Mouse (Mus musculus) embryo, embryonic 11.5 days (tissue): ENCODE measurements at regions not wholly inside any gene's neighbourhood (a gene's known extent, or its start where the extent isn't known, plus 50 kb on each side); places are given as distances from the start of the nearest gene placed in this dataset.

ENCODE experiments used
- DNase-seq: peaks from one replicate; pipeline ENCODE4 v3.0.0-alpha.2; 2012; ENCODE audit warnings: low read depth, low spot score

DNA sequence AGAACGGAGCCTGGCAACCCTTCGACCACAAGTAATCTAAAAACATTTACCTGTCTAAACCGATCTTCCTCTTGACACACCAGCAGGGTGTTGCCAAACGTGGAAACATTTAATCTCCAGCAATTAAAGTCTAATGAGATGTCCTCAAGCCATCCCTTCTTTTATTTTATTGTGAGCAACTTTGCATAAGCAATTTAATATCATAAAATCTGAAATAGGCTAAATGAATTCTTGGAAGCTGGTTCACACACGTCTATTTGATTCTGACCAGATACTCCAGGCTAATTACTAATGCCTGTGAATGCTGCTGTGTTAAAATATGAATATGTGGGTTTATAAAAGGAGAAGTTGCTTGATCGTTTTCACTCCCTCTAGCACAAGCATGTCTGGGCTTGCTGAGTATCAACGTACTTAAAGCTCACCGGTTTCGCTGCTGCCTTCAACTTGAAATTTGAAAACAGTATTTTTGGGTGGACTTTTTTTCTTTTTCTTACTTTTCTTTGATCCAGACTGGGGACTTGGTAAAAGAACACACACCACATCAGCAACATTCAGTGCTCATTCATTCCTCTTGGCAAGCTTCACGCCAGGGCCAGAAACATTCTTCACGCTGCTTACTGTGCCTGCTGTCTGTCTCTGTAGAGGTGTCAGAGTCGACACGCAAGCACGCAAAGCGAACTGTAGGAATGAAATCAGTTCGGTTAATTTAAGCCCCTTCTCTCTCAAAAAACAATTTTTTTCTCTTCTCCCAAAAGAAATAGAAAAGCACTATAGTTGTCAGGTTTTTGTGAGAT, 194.4 kb downstream of the Npr3 start:
- DNase-seq: no peak

DNA sequence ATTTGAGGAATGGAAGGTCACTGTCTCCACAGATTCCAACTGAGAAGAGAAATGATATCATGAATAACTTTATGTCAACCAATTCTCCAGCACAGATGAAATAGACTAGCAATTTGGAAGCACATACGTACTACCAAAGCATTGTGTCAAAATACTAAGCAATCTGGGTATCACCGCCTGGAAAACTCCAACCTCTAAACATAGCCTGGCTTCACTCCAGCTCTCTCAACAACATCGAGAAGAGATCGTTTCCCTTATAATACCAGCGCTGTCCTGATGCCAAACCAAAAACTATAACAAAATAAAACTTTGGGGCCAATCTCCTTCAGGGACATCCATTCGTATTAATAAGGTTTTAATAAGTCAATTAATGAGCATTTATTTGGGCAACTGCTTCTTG, 205.8 kb downstream of the Npr3 start:
- no peak for DNase-seq

DNA sequence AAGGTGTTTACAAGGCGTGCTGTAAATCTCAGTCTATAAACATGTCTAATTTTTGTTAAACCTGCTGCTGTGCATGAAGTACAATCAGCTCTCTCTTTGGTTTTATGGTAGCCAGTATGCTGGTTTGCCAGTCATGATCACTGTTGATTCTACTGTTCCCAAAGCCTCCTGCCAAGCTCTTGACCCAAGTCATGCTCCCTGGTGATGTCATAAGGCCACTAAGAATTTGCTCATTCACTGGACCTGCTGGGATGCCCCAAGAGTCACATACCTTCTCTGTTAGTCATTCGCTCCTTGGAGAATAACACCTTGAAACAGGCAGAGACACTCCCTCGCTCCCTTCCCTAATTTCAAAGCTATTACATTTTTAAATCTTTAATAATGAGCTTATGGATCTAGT, 207.2 kb downstream of the Npr3 start:
- peak; percentile 4 for DNase-seq

DNA sequence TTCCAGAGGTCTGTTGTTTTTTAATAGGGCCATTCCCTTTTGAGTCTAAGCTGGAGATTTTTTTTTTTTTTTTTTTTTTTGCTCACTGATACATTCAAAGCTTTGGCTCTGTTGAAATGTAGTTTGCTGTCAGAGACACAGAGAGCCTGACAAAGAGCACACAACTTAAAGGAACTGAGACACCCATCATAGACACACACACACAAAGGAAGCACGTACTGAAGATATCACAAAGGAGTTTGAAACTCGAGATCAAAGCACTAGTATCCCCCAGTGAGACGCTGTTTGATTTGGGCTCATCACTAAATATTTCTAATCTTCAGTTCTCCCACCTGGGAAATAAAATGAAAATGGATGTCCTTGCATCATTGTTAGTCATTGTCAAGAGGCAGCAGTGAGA, 210.0 kb downstream of the Npr3 start:
- DNase-seq: no peak

DNA sequence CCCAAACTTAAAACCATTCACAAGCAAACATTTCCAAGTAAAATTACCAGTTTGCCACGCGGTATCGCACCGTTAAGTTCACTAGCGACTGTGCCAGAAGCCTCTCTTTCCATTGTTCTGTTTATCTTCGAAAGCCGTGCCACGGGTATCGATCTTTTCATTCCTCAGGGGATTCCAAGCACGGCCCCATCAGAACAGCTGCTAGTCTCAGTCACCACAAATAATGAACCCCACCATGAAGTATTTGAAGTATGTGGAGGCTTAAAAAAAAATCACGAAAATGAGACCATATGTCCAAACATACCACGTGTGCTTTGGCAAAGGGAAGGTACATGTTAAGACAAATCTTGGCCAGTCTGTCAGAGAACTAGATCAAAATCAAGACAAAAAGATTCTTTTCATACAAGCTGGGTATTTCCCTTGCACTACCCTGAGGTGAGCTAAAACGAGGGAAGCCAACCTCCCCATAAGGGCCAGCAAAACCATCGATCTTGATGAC, 213.3 kb downstream of the Npr3 start:
- DNase-seq: peak; percentile 5

DNA sequence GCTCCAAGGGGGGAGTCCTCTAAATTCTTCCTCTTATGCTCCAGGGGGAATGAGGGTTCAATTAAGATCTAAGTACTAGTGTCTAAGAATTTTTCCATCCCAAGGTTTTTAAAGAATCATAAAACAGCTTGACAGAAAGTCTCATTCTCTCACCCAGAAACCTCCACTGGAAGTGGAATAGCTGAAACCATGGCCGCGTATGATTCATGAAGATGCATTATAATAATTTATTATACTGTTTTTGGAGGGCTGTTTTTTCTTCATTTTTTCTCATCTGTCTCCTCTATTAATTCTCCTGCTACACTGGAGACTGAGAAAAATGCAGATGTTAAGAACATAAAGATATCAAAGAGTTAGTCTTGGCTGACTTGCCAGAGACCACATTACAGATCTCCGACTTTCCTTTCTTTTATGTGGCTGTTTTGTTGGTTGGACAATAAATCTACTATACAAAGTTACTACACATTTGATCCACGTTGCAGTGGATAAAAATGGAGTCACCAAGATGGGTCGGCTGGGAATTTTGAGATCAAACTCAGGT, 242.2 kb downstream of the Npr3 start:
- no peak for DNase-seq

DNA sequence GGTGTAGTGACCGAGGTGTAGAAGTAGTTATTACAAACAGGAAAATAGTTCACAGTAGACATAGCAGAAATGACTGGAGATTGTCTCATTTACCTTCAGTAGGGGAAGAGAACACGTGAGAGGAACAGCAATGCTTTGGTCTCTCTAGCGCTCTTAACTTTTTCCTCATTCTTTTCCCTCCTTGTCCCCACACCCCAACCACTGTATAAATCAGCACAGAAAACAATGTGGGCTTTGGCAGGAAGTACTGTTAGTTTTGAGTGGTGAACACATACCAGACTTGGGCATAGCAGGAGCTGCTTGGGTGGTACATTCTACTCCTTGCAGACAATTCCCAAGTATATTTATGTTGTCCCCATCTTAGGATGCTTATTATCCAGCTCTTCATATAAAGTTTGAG, 251.9 kb downstream of the Npr3 start:
- no peak for DNase-seq

DNA sequence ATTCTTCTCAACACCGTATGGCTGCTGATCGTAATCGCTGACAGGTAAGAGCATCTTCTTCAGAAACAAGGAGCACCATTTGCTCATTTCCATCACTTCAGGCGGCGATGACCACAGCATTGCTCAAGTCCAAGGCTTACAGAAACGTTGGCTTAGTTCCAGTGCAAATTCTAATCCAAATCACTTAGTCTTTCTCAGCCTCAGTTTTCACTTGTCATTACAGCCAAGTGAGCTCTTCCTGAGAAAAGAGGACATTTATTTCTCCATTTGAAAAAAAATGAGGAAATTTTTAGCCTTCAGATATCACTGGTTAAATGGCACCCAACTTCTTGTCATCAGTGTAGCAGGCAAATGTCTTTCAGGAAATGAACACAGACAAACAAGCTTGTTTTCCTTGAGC, 246.8 kb upstream of the Tars start:
- no peak for DNase-seq

DNA sequence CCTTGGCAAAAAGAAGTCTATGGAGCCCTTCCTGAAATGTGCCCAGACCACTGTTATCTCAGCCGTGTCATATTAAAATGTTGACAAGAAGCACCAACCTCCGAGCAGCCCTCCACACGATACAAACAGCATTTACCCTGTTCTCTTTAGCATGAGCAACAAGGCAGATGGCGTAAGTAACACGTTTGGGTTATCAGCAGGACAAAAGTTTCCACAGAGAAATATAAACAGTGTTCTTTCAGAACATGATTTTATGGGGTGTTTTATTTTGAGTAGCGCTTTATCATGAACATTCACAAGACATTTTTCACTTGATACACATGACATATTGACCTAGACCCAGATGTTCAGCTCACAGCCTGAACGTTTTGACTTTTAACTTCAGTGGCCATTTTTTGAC, 245.3 kb upstream of the Tars start:
- DNase-seq: no peak

DNA sequence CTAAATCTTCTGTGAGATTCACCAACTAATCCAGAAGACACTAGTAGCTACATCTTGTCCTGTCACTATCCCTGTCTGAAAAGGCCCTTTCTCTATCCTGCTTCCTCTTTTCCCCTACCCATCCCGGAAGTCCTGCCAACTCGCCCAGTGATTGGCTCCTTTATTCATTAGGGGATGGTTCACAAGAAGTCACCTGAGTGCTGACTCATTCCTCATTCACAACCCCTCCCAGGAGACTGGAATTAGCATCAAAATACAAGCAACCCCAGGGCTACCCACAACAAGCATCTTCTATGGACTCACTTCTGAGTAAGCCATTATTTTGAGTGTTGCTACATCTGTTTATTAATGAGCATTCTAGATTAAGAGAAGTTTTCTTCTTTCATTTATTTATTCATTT, 231.2 kb upstream of the Tars start:
- no peak for DNase-seq

DNA sequence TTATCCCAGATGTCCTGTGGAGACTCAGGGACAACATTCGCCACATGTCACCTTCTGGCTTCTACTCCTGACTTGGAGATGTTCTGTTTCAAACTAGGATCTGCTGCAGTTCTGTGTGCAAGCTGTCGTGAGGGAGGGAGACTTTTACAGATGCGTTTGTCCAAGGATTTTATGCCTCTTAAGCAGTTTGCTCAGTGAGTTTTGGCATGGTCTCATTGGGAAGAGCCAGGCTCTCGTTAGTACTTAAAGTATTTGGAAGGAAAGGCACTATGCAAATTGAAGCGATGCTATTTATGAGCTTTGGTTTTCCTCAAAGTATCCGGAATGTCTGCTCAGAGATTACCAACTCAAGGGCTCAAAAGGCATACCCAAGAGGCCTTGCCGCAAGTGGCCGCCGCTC, 227.0 kb upstream of the Tars start:
- DNase-seq: no peak

DNA sequence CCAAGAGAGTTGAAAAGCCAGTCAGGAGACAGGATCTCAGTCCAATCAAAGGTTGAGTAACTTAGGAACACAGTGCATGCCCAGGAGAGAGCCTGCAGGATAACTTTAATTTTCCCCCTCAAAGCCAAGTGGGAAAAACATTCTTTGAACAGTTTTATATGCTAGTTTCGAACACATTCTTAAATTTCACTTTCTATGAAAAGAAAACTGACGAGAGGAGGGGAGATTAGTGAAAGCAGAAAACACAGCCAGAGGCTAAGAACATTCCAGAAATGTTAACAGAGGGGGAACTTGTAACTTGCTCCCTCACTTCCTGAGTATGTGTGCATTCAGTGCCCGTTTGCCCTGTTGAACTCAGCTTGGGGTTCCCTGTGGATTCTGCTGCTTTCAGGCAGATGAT, 213.0 kb upstream of the Tars start:
- no peak for DNase-seq

DNA sequence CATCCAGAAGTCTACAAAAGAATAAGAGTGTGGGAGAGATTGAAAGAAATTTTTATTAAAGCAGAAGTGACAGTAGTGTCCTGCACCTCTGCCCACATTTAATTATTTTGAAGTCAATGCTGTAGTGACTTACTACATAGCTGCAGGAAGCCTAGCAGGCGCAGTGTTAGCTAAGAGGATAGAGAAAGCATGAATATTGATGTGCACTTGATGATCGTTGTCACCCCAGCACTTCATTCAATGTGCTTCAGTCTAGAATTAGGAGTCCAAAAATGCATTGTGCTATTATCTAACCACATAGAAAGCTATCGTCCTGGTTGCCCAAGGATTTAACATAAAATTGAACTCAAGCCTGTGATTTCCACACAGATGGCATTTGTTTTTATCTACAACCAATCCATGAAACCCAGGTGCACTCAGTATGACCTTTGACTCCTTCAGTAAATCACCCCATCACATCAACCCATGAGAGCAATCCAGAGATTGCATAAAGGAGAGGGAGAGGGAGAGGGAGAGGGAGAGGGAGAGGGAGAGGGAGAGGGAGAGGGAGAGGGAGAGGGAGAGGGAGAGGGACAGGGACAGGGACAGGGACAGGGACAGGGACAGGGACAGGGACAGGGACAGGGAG, 210.7 kb upstream of the Tars start:
- DNase-seq: no peak

DNA sequence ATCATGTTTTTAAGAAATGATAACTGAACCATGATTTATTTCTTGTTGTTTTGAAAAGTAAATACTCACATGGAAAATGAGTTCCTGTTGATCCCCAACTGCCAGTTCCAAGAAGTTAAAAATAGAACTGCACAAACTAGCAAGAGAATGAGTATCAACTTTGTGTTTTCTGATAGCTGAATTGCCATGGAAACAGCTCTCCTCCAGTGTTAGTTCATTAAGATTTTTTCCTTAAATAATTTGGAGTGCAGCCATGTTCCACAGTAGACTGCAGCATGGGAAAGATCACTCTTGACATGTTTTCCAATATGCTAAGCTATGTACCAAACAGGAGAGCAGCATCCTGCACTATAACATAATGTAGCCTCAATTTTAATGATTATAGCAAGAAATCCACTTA, 208.0 kb upstream of the Tars start:
- DNase-seq: no peak

DNA sequence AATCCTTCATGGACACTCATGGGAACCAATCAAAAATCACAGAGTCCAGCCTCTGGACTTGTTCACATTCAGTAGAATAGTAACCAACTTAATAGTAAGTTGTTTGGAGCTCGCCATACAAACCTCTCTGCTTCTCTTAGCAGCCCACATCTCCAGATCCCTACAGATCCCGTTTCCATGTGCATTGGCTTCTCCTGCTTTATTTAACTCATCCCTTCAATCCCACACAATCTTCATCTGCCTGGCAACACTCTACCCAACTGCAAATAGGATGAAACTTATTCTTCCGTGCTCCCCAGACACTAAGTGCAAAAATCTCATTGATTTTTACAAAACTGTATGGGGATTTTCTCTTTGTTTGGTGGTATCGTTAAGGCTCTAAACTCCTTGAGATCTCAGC, 206.2 kb upstream of the Tars start:
- DNase-seq: no peak

DNA sequence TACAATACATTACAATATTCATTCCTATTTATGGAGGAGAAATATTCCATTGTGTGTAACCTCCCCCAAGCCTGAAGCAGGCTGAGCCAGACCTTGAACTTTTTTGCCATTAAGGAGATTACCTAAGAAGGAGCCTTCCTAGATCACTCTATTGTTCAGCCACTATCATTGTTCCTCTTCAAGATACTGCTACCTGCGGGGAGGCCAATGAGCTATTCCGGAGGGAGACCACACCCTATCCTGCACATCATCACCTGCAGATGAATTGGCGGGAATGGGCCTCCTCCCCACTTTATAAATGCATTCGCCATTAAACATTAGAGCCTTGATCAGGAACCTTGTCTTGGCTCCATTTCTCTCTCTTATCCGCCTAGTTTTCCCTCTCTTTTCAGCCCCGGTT, 197.6 kb upstream of the Tars start:
- DNase-seq: no peak

DNA sequence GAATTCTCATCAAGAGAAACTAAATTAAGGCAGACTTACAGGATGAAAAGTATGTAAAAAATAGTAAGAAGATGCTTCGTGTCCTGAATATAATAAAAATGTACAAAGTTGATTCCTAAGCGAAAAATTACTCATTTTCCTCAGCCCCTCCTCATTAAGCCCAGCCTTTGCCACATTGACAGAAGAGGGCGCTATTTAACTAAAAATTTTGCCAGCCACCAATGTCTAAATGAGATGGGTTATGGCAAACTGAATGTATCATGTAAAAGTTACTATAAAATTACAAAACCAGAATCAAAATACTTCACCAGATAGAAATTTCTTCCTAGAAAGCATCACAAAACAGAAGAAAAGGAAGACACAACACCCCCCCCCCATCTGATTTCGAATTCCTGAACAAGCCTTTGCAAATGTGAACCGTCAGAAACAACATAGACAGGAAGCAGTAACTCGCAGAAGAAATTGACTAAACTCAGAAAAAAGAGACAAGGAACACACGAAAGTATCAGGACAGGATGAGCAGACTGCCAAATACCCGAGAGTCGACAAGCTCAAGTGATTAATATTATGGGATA, 191.2 kb upstream of the Tars start:
- peak; percentile 17 for DNase-seq

DNA sequence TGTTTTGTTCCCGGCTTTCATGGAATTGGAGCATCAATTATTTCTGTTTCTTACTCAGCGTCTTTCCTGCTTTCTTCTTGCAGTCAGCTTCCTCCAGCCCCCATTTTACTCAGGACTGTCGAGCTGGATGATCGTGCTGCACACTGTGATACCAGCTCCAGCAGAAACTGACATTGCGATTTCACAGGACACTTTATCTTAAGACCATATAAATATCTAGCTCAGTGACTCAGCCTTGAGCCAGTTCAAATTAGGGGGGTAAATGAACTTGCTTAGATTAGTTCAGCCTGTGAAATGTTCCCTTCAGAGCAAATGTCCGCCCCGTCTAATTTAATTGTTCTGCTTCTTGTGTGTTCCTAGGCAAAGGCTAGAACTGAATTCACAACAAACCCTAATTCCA, 190.3 kb upstream of the Tars start:
- no peak for DNase-seq

DNA sequence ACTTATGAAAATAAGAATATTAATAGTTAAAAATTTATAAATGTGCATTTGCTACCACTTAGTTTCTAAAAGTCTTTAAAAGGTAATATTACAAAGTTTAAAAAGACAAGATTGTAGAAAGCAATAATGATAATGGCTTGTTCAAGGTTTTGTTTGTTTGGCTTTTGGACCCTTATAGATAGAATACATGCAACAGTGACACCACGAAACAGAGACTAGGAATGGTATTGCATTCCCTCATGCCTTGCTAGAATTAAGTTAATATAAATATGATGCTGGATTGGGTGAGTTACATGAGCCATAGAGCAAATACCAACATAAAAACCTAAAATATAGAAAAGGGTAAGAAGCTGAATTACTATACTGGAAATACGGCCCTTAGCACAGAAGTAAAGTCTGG, 186.9 kb upstream of the Tars start:
- DNase-seq: no peak

DNA sequence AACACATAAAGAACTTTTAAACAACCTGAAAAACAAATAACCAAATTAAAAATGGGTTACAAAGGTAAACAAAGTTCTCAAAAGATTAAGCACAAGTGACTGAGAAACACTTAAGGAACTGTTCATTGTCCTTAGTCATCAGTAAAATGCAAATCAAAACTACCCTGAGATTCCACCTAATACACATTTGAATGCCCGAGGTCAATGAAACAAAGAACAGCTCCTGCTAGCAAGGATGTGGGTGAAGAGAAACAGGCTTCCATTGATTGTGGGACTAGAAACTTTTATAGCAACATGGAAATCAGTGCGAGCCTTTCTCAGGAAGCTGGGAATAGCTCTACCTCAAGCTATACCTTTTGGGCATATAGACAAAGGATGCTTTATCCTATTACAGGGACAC, 184.7 kb upstream of the Tars start:
- DNase-seq: no peak

DNA sequence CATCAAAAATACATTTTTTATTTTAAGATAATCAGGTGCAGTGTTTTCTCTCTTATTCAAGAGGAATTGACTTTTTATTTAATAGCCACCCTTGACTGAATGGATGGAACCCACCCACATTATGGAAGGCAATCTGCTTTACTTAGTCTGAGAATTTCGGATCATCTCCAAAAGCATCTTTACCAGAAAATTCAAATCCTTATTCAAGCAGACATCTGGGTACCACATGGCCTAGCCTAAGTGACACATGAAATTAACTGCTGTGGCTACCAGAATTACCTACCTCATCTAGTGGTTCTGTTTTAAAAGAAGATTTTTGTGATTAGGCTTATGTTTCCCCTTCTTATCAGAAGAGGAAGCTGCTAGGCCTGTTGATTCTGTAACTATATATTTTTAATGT, 178.9 kb upstream of the Tars start:
- DNase-seq: no peak

DNA sequence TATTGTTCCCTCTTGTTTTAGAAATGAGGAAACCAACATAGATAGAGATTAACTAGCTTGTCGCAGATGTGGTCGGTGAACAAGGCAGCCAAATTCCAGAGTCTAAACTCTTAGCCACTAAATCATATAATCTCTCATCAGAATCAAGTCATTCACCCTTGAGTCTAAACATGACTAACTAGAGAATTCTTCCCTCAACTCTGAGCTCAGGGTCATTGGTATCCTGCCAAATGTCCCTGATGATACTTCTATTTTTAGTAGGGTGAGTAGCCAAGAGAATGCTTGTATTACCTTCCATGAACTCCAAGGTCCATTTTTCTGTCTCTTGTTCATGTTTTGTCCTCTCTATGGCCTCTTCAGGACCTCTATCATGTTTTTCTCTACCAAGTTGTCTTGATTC, 174.9 kb upstream of the Tars start:
- no peak for DNase-seq

DNA sequence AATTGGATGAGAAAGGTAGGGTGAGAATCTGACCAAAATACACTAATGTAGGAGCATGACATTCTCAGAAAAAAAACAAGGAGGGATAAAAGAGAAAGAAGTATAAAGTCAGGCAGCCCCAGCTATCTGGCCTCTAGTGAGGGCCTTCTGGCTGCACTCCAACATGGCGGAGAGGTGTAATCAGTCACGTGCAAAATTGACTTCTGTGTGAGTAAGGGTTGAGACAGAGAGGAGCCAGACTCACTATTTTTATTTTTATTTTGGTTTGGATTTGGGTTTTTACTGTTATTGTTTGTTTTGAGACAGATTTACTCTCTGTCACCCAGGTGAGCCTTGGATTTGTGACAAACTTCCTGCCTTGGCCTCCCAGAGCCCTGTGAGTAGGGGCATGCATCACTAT, 174.0 kb upstream of the Tars start:
- DNase-seq: no peak
